Mouse (Mus musculus) bone marrow, adult 2 months (tissue): ENCODE measurements around the gene Ogg1. TPM values are rescaled to one million over a fixed set of nuclear protein-coding genes. Genes with fewer than 3 reads are reported as not detected.
A peak's percentile ranks its signal among the peaks of the same experiment; 100 is the strongest.

ENCODE experiments used
- H3K27ac ChIP-seq: fragments of 200-500 bp; 2 replicates; pipeline ENCODE4 v1.5.1; 2012; ENCODE audit warnings: low read depth, mild to moderate bottlenecking, control low read depth, inconsistent platforms, low read length; ENCODE audit not compliant: control insufficient read depth, poor library complexity, insufficient read depth
- H3K4me1 ChIP-seq: fragments of 200-500 bp; 2 replicates; pipeline ENCODE4 v1.6.1; 2011; ENCODE audit warnings: low read length; ENCODE audit not compliant: control insufficient read depth, insufficient read depth
- H3K4me3 ChIP-seq: fragments of 200-500 bp; replicated peaks from 2 replicates; pipeline ENCODE3; 2011; ENCODE audit warnings: mild to moderate bottlenecking, low read depth, low read length, control low read depth; ENCODE audit not compliant: control insufficient read depth
- CTCF ChIP-seq: fragments of 200-500 bp; IDR thresholded peaks from 2 replicates; pipeline ENCODE4 v1.5.1; 2011; ENCODE audit warnings: low read length, control low read depth; ENCODE audit not compliant: control insufficient read depth, insufficient read depth
- POLR2A ChIP-seq: fragments of 200-500 bp; IDR thresholded peaks from 2 replicates; pipeline ENCODE4 v1.6.1; 2011; ENCODE audit warnings: low read depth, mild to moderate bottlenecking, control low read depth, low read length, borderline replicate concordance; ENCODE audit not compliant: control insufficient read depth
- WGBS: fragments of 180-500 bp; shearing (Covaris S2); methylation state at CpG from one replicate; pipeline ENCODE4 v1.1.7; 2018; 5-methylcytosine and 5-hydroxymethylcytosine counted together
- polyA plus RNA-seq: library from polyadenylated mRNA; stranded (reverse); fragments of >200 nt; gene quantifications from 2 replicates; pipeline ENCODE4 v1.2.4, GENCODE M21; 2011; ENCODE audit warnings: low replicate concordance; ENCODE audit not compliant: missing spikeins, insufficient read depth, insufficient read length

The Ogg1 gene
- polyA plus RNA-seq, 1 experiment = 4.4 TPM

DNA sequence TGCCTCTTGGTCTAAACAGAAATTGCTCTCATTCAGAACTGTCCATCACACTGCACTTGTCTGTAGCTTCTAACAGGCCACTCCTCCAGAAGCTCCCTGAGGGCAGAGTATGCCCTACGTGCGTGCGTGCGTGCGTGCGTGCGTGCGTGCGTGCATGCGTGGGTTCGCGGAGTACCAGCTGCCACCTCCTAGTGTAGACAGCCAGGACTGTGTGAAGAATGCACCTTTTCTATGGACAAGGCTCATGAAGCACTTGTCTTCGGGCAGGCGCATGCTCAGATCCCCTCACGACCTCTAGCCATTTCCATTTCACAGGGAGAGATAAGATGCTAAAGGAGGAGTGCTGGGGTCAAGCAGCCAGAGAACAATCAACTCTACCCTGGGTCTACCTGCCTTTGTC lies 37.4 kb upstream of the Ogg1 start:
- Histone ChIP-seq H3K27ac (no peak overlapping the region), H3K4me1 (no peaks in the 10 kb centered on the region), H3K4me3 (no peak overlapping the region)
- TF ChIP-seq CTCF (no peak), POLR2A (no peak)
- 93% methylated on average over 15 of the region's 15 CpGs for WGBS

DNA sequence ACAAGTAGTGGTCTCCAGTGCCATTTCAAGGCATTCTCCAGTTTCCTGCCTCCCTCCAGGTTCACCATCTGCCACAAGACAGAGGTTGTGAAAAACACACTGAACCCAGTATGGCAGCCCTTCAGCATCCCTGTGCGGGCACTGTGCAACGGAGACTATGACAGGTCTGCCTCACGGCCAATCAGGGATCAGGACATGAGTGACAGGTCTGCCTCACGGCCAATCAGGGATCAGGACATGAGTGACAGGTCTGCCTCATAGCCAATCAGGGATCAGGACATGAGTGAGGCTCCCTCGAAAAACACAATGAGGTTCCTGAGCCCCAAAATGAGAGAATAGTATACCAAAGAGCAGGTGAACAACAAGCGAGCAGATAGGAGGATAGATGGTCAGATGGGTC lies 36.4 kb upstream of the Ogg1 start:
- 68% methylated on average over 6 of the region's 6 CpGs for WGBS
- Histone ChIP-seq H3K27ac (no peak overlapping the region), H3K4me3 (no peak overlapping the region), H3K4me1 (no peaks in the 10 kb centered on the region)
- TF ChIP-seq CTCF (no peak), POLR2A (no peak)

DNA sequence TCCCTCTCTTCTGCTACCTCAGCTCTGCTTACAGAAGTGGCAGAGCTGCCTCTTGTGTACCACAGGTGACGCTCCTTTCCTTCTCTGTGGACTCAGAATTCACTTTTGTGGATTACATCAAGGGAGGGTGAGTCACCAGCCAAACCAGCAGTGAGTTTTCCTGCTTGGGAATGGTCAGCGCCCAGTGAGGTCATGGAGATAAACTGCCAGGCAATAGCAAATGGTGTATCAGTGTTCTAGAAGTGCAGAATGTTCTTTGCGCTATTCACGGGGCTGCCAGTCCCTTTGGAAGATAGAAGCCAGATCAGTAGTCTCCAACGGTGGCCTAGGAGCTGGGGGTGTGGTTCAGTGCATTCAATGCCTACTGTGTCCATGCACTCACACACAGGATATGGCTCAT lies 33.8 kb upstream of the Ogg1 start:
- H3K4me3 ChIP-seq = no peak overlapping the region
- 76% methylated on average over 5 of the region's 5 CpGs for WGBS
- TF ChIP-seq CTCF (no peak), POLR2A (no peak)

DNA sequence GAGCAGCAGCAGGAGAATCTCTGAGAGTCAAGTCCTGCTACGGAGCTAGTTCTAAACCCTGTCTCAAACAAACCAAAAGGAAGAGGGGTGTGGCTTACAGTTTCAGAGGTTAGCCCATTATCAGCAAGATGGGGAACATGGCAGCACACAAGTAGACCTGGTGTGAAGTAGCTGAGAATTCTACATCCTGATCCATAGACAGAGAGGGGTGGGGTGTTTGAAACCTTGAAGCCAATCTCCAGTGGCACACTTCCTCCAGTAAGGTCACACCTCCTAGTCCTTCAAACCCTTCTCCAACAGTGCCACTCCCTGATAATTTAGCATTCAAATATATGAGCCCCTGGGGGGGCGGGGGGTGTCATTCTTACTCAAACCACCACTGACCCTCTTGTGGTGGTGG lies 30.7 kb upstream of the Ogg1 start:
- Histone ChIP-seq H3K27ac (no peak overlapping the region), H3K4me1 (no peaks in the 10 kb centered on the region), H3K4me3 (no peak overlapping the region)
- WGBS = 85% methylated on average over 2 of the region's 2 CpGs
- no peak for TF ChIP-seq CTCF
- no peak for TF ChIP-seq POLR2A

More for the DNA sequence above, 33.8 kb upstream of the Ogg1 start:
- H3K4me1 ChIP-seq = no peaks in the 10 kb centered on the region
- no peak overlapping the region for H3K27ac ChIP-seq

DNA sequence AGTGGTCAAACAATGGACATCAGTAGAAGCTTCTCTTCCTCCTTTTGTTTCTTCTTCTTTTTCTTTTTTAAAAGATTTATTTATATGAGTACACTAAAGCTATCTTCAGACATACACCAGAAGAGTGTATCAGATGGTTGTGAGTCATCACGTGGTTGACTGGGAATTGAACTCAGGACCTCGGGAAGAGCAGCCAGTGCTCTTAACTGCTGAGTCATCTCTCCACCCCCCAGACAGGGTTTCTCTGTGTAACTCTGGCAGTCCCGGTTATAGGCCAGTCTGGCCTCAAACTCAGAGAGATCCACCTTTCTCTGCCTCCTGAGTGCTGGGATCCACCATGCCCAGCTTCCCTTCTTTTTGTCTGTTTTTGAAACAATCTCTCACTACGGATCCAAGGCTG lies 30.1 kb upstream of the Ogg1 start:
- Histone ChIP-seq H3K4me1 (no peaks in the 10 kb centered on the region), H3K4me3 (no peak overlapping the region), H3K27ac (no peak overlapping the region)
- WGBS = 47% methylated on average over 4 of the region's 4 CpGs
- TF ChIP-seq POLR2A = no peak
- no peak for TF ChIP-seq CTCF

DNA sequence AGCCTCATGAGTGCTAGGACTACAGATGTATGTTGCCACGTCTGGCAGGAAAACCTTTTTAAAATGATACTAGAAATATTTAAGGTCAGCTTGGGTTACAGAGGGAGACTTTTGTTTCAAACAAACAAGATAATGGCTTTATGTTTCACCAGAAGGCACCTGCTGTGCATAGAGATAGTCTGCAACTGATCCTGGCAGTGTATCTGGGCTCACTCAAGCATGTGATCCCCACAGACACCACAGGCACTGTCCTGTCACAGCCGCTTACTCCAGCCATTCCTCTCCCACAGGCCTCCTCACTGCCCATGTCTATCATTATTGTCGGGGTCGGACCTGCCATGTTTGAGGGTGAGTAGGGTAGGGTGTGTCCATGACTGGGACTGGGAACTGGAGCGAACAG lies 25.4 kb upstream of the Ogg1 start:
- no peak overlapping the region for H3K27ac ChIP-seq
- TF ChIP-seq CTCF (no peak), POLR2A (no peak)
- 75% methylated on average over 5 of the region's 5 CpGs for WGBS

DNA sequence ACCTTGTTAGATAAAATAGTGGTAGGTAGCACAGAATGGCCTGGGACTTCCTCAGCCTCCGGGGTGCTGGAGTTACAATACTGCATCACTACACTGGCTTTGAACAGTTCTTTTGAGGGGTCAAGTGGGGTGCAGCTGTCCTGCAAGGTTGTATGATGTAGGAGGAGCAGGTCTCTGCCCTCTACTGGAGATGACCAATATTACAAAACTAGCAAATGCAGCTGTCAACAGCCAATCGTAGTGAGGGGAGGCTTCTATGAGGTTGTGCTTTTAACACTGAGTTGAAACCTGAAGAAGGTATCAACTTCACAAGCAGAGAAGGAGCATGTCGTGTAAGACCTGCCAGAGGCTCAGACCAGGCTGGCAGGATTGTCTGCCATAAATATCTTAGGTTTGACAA lies 24.5 kb upstream of the Ogg1 start:
- Histone ChIP-seq H3K4me1 (no peaks in the 10 kb centered on the region), H3K27ac (no peak overlapping the region), H3K4me3 (no peak overlapping the region)
- WGBS = 8% methylated on average over 3 of the region's 3 CpGs
- TF ChIP-seq POLR2A = no peak
- TF ChIP-seq CTCF = peak; percentile 57

More for the DNA sequence above, 25.4 kb upstream of the Ogg1 start:
- no peaks in the 10 kb centered on the region for H3K4me1 ChIP-seq
- no peak overlapping the region for H3K4me3 ChIP-seq

DNA sequence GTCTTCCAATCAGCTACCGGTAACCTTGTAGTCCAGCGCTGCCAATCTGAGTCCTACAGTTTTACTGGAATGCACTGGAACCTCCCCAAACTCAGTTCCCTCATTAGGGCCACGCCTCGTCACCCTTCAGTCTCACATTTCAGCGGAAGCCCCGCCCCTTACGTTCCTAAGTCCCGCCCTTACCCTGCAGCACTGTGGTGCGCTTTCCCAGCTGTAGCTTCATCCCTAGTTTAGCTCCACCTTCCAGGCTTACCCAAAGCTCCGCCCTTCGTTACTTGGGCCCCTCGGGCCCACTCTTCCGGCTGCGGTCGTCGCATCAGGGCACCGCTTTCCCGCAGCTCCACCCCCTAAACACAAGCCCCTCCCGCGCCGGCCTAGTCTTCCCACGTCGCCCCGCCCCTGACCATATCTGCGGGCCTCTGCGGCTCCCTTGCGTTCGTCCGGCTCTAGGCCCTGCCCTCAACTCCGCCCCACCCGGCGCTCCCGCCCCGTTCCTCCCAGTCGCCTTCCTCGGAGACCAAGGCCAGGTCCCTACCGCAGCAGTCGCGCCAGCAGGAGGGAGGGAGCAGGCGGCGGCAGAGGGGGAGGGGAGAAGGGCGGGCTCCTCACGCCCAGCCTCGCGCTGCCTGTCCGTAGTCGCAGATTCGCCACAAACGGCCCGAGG lies 20.3 kb upstream of the Ogg1 start:
- Histone ChIP-seq H3K27ac (peak overlapping the region; percentile 99), H3K4me1 (no peaks in the 10 kb centered on the region; the same call in 1 of the 2 replicates), H3K4me3 (peak overlapping the region; percentile 80)
- WGBS = under 1% methylated on average over 50 of the region's 50 CpGs
- no peak for TF ChIP-seq CTCF
- TF ChIP-seq POLR2A = peak; percentile 69; the same call in 1 of the 2 replicates

DNA sequence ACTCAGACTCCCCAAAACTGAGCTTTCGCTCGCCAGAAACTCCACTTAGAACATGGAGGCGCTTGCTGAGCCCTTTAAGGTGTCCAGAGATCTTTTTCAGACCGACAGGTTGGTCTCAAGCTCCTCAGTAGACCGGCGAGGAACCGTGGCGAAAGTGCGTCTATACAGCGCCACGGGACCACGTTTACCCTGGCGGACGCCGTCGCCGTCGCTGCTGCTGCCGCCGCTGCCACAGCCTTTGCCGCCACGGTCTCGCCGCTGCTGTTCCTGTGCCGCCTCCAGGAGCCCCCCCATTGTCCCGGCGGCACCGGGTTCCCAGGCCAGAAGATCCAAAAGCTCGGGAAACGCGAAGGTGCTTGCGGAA lies 19.8 kb upstream of the Ogg1 start, which contains the start of gene Brpf1:
Brpf1 (plus strand) TSS at position 152 of the 364 bp plus-strand sequence.
- H3K4me3 ChIP-seq = peak within 1 kb of the TSS; percentile 80
- peak; percentile 29; the same call in 1 of the 2 replicates for TF ChIP-seq POLR2A
- TF ChIP-seq CTCF = no peak
- no peaks in the 10 kb centered on the region; the same call in 1 of the 2 replicates for H3K4me1 ChIP-seq
- peak within 1 kb of the TSS; percentile 99 for H3K27ac ChIP-seq
- WGBS = under 1% methylated on average over 32 of the region's 32 CpGs
